Mouse (Mus musculus): ENCODE data around the gene Erg.

Gene Erg

DNA sequence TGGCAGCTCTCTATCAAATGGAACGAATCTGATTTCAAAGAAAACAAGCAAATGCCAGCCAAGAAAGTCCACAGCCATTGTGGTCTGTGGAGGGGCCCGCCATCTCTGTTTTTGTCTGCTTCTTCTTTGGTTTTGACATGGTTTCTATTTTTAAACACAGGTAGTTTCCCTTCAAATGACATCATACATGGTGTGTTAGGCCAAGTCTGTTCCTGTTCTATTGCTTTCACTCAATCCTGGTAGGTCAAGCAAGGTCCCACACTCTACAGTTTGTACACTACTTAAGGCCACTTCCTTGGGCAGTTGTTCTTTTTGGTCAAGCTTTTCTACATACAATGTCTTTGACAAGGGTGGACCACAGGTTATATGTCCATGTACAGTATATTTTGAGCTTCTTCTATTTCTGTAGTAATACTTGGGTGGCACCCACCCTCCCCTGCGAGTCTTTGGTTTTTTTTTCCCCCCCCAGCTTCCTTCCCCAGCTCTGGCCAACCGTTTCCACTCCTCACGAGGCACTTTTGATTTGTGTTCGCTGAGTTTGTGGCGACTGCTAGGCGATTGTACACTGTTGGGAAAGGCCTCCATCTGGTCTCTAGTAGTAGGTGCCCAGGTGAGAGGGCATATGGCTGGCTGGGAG is 226.1 kb downstream of the Erg start:
- no peak for DNase-seq (ENCODE audit: inconsistent age in 2 of 2, low spot score in 1 of 2)

- no peak for DNase-seq (ENCODE audit: inconsistent age in 2 of 2, low spot score in 1 of 2)
Observed at GRCm38 (mm10) chr16:95356962-95357955, 229.1 kb downstream of the Erg start.

DNA sequence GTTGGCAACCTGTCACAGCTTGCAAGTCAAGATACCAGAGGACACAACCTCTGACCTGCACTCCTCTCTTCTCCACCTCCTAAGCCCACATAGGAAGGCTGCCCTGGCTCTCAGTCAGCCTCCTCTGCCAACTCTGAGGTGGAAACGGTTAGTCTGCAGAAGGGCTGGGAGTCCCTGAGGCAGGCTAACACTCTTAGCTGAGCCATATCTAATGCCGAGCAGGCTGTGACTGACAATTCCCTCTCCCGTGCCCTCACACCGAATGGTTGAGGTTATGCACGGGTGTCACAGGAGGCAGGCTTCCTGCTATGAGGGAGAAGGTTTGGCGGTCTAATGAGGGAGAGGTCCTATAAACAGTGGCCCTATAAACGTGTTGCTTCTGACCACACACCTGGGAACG is 232.6 kb downstream of the Erg start:
- DNase-seq (ENCODE audit: inconsistent age in 2 of 2, low spot score in 1 of 2), result no peak

DNA sequence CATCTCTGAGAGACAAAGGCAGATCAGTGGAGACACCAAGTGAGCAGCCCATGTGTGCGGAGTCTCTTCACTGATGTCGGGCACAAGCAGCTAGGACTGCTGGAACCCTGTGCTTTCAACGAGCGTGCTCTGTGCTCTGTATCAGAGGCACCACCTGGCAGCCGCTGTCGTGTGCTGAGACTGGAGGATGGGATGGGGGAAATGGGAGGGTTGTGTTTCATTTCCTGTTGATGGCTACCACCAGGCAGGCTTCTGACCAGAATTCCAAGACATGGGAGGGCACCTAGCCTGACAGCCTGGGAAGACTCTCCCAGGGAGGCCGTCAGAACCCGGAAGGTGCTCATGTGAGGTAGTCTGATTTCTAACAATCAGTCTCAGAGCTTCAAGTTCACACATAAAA is 234.1 kb downstream of the Erg start:
- DNase-seq (ENCODE audit: inconsistent age in 2 of 2, low spot score in 1 of 2), result peak in 1 of 2 experiments; percentile 15

- peak; percentile 33 to 72 for DNase-seq (ENCODE audit: inconsistent age in 2 of 2, low spot score in 1 of 2)
Observed at GRCm38 (mm10) chr16:95350499-95350898, 235.9 kb downstream of the Erg start.

GRCm38 (mm10) chr16:95349745-95350144 is 236.6 kb downstream of the Erg start:
- no peak for DNase-seq (ENCODE audit: inconsistent age in 2 of 2, low spot score in 1 of 2)

GRCm38 (mm10) chr16:95349344-95349743 is 237.0 kb downstream of the Erg start:
- no peak for DNase-seq (ENCODE audit: inconsistent age in 2 of 2, low spot score in 1 of 2)

DNA sequence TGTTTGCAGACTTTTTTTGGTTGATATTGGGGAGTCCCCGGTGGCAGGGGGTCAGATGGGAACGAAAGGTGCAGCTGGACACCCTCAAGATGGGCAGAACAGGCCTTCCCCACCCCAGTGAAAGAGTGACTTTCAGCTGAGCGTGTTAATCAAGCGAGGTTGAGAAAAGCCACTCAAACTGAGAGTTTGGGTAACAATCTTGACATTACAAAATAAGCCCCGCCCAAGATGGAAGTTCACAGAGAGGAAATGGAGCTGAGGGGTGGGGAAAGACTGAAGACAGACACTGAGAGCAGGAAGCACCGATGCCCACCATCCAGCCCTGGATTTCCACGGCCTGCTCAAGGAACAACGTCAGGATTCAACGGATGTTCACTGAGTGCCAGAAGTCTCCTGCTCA is 237.8 kb downstream of the Erg start:
- DNase-seq (ENCODE audit: inconsistent age in 2 of 2, low spot score in 1 of 2), result no peak

- peak; percentile 42 to 73 for DNase-seq (ENCODE audit: inconsistent age in 2 of 2, low spot score in 1 of 2)
Observed at GRCm38 (mm10) chr16:95347202-95347601, 239.2 kb downstream of the Erg start.

DNA sequence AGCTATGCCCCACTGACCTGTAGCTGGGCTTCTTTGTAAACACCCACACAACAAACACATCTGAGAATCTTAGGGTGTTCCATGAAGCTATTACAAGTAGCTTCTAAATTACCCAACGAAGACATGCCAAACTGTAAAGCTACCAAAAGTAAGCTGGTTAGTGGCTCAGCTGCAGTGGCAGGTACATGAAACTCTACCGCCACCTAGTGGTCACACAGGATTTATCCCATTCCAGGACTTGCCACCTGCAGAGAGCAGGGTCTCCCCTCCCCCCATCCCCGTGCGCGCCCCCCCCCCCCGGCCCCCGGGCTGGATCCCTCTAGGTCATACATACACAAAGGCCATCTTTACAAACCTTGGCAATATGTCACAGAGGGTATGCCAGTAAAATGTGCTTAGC is 240.5 kb downstream of the Erg start:
- DNase-seq (ENCODE audit: inconsistent age in 2 of 2, low spot score in 1 of 2), result peak; percentile 49 to 90

DNA sequence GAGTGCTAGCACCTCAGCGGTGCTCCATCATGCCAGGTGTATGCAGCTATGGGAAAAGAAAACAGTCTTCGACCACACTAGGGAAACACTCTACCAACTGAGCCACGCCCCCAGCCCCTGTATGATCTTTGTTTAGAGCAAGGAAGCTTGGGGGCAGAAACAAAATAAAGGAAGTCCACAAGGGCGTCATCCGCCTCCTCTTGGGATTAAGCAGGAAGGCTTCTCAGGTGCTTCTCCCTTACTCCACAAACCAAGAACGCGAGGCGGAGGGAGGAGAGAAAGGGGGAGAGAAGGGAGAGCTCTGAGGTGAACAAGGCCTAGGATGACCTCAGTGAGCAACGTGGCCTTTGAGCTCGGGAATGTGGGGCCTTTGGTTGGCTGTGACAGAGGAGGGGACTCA is 241.4 kb downstream of the Erg start:
- no peak for DNase-seq (ENCODE audit: inconsistent age in 2 of 2, low spot score in 1 of 2)

GRCm38 (mm10) chr16:95342030-95342429 is 244.4 kb downstream of the Erg start:
- DNase-seq (ENCODE audit: inconsistent age in 2 of 2, low spot score in 1 of 2), result no peak

GRCm38 (mm10) chr16:95340885-95341791 is 245.3 kb downstream of the Erg start:
- DNase-seq (ENCODE audit: inconsistent age in 2 of 2, low spot score in 1 of 2), result peak; percentile 71 to 93

- DNase-seq (ENCODE audit: inconsistent age in 2 of 2, low spot score in 1 of 2), result no peak
Observed at GRCm38 (mm10) chr16:95332159-95332558, 254.2 kb downstream of the Erg start.

DNA sequence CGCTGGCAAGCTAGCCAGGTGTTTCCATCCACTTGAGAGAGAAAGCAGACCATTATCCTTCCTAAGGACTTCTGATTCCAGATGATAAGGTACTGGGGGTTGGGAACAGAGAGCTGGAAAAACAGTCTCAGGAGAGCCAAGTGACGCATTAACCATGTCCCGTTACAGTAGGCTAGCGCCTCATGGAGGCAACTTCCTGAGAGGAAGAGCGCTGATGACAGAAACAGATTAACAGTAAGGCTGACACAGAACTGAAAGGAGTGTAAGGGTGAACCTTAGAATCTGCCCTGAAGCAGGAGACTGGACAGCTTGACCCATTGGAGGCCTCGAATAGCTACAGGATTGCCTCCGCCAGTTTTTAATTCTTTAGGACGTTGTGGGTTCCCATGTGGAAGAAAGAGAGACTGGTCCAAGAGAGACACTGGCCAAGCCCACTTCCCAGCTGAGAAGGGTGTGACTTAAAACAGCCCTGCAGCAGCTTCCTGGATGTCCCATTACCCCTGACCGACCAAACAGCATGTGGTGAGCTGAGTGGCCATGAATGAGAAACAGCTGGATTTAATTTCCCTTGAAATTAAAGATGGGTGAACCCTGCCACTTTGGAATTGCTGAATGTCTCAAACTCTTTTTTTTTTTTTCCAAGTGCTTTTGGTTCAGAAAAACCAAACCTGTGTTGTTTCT is 264.3 kb downstream of the Erg start:
- DNase-seq (ENCODE audit: inconsistent age in 2 of 2, low spot score in 1 of 2), result no peak
